Mouse (Mus musculus): ENCODE measurements at regions not wholly inside any gene's neighbourhood (a gene's known extent, or its start where the extent isn't known, plus 50 kb on each side); places are given as distances from the start of the nearest gene placed in this dataset.

GRCm38 (mm10) chr15:52480834-52481233 is 1403.9 kb upstream of the Gm7489 start:
- Histone ChIP-seq H3K4me3 (ENCODE audit: insufficient read depth, low read length) (no peak overlapping the region), H3K27ac (ENCODE audit: insufficient read depth, low read length) (no peak overlapping the region), H3K4me1 (ENCODE audit: control insufficient read depth, insufficient read depth, low read length) (no peaks in the 10 kb centered on the region)
- no peak for TF ChIP-seq CTCF (IDR thresholded peaks at IDR 0.05; ENCODE audit: extremely low read depth, insufficient read depth, low read length)
- no peak for TF ChIP-seq POLR2A (IDR thresholded peaks at IDR 0.05; ENCODE audit: extremely low read depth, insufficient read depth, low read length)

GRCm38 (mm10) chr15:52483598-52484165 is 1401.0 kb upstream of the Gm7489 start:
- Histone ChIP-seq H3K27ac (ENCODE audit: insufficient read depth, low read length) (no peak overlapping the region), H3K4me1 (ENCODE audit: control insufficient read depth, insufficient read depth, low read length) (no peaks in the 10 kb centered on the region), H3K4me3 (ENCODE audit: insufficient read depth, low read length) (no peak overlapping the region)
- TF ChIP-seq CTCF (IDR thresholded peaks at IDR 0.05; ENCODE audit: extremely low read depth, insufficient read depth, low read length) = no peak
- TF ChIP-seq POLR2A (IDR thresholded peaks at IDR 0.05; ENCODE audit: extremely low read depth, insufficient read depth, low read length) = no peak

GRCm38 (mm10) chr15:52484276-52484675 is 1400.4 kb upstream of the Gm7489 start:
- H3K4me3 ChIP-seq (ENCODE audit: insufficient read depth, low read length) = no peak overlapping the region
- no peak overlapping the region for H3K27ac ChIP-seq (ENCODE audit: insufficient read depth, low read length)
- TF ChIP-seq POLR2A (IDR thresholded peaks at IDR 0.05; ENCODE audit: extremely low read depth, insufficient read depth, low read length) = no peak
- TF ChIP-seq CTCF (IDR thresholded peaks at IDR 0.05; ENCODE audit: extremely low read depth, insufficient read depth, low read length) = no peak
- H3K4me1 ChIP-seq (ENCODE audit: control insufficient read depth, insufficient read depth, low read length) = no peaks in the 10 kb centered on the region

- Histone ChIP-seq H3K4me3 (ENCODE audit: insufficient read depth, low read length) (no peak overlapping the region), H3K4me1 (ENCODE audit: control insufficient read depth, insufficient read depth, low read length) (no peaks in the 10 kb centered on the region), H3K27ac (ENCODE audit: insufficient read depth, low read length) (no peak overlapping the region)
- TF ChIP-seq POLR2A (IDR thresholded peaks at IDR 0.05; ENCODE audit: extremely low read depth, insufficient read depth, low read length) (no peak), CTCF (IDR thresholded peaks at IDR 0.05; ENCODE audit: extremely low read depth, insufficient read depth, low read length) (peak; percentile 49; the same call in 1 of the 2 replicates)
Measured at GRCm38 (mm10) chr15:52505278-52505831, 1379.4 kb upstream of the Gm7489 start.

GRCm38 (mm10) chr15:52506930-52507329 is 1377.8 kb upstream of the Gm7489 start:
- H3K4me3 ChIP-seq (ENCODE audit: insufficient read depth, low read length) = no peak overlapping the region
- TF ChIP-seq CTCF (IDR thresholded peaks at IDR 0.05; ENCODE audit: extremely low read depth, insufficient read depth, low read length) (peak; percentile 70), POLR2A (IDR thresholded peaks at IDR 0.05; ENCODE audit: extremely low read depth, insufficient read depth, low read length) (no peak)
- H3K4me1 ChIP-seq (ENCODE audit: control insufficient read depth, insufficient read depth, low read length) = no peaks in the 10 kb centered on the region
- no peak overlapping the region for H3K27ac ChIP-seq (ENCODE audit: insufficient read depth, low read length)

- no peaks in the 10 kb centered on the region for H3K4me1 ChIP-seq (ENCODE audit: control insufficient read depth, insufficient read depth, low read length)
- no peak overlapping the region for H3K4me3 ChIP-seq (ENCODE audit: insufficient read depth, low read length)
- H3K27ac ChIP-seq (ENCODE audit: insufficient read depth, low read length) = no peak overlapping the region
- no peak for TF ChIP-seq CTCF (IDR thresholded peaks at IDR 0.05; ENCODE audit: extremely low read depth, insufficient read depth, low read length)
- no peak for TF ChIP-seq POLR2A (IDR thresholded peaks at IDR 0.05; ENCODE audit: extremely low read depth, insufficient read depth, low read length)
Measured at GRCm38 (mm10) chr15:52508609-52509008, 1376.1 kb upstream of the Gm7489 start.

GRCm38 (mm10) chr15:52510137-52510536 is 1374.6 kb upstream of the Gm7489 start:
- Histone ChIP-seq H3K4me1 (ENCODE audit: control insufficient read depth, insufficient read depth, low read length) (no peaks in the 10 kb centered on the region), H3K4me3 (ENCODE audit: insufficient read depth, low read length) (no peak overlapping the region), H3K27ac (ENCODE audit: insufficient read depth, low read length) (no peak overlapping the region)
- TF ChIP-seq POLR2A (IDR thresholded peaks at IDR 0.05; ENCODE audit: extremely low read depth, insufficient read depth, low read length) (no peak), CTCF (IDR thresholded peaks at IDR 0.05; ENCODE audit: extremely low read depth, insufficient read depth, low read length) (no peak)

- no peak overlapping the region for H3K27ac ChIP-seq (ENCODE audit: insufficient read depth, low read length)
- no peak for TF ChIP-seq POLR2A (IDR thresholded peaks at IDR 0.05; ENCODE audit: extremely low read depth, insufficient read depth, low read length)
- TF ChIP-seq CTCF (IDR thresholded peaks at IDR 0.05; ENCODE audit: extremely low read depth, insufficient read depth, low read length) = no peak
- H3K4me1 ChIP-seq (ENCODE audit: control insufficient read depth, insufficient read depth, low read length) = no peaks in the 10 kb centered on the region
- H3K4me3 ChIP-seq (ENCODE audit: insufficient read depth, low read length) = no peak overlapping the region
Measured at GRCm38 (mm10) chr15:52536594-52536993, 1348.1 kb upstream of the Gm7489 start.

GRCm38 (mm10) chr15:52558682-52559081 is 1326.0 kb upstream of the Gm7489 start:
- Histone ChIP-seq H3K27ac (ENCODE audit: insufficient read depth, low read length) (no peak overlapping the region), H3K4me3 (ENCODE audit: insufficient read depth, low read length) (no peak overlapping the region), H3K4me1 (ENCODE audit: control insufficient read depth, insufficient read depth, low read length) (no peaks in the 10 kb centered on the region)
- TF ChIP-seq CTCF (IDR thresholded peaks at IDR 0.05; ENCODE audit: extremely low read depth, insufficient read depth, low read length) = no peak
- no peak for TF ChIP-seq POLR2A (IDR thresholded peaks at IDR 0.05; ENCODE audit: extremely low read depth, insufficient read depth, low read length)

GRCm38 (mm10) chr15:52564078-52564477 is 1320.6 kb upstream of the Gm7489 start:
- no peak overlapping the region for H3K27ac ChIP-seq (ENCODE audit: insufficient read depth, low read length)
- no peaks in the 10 kb centered on the region for H3K4me1 ChIP-seq (ENCODE audit: control insufficient read depth, insufficient read depth, low read length)
- no peak overlapping the region for H3K4me3 ChIP-seq (ENCODE audit: insufficient read depth, low read length)
- TF ChIP-seq POLR2A (IDR thresholded peaks at IDR 0.05; ENCODE audit: extremely low read depth, insufficient read depth, low read length) (no peak), CTCF (IDR thresholded peaks at IDR 0.05; ENCODE audit: extremely low read depth, insufficient read depth, low read length) (no peak)
